Mouse (Mus musculus) hindbrain, embryonic 13.5 days (tissue): ENCODE data around the gene Vwf. TPM values are rescaled to one million over a fixed set of nuclear protein-coding genes. Genes with fewer than 3 reads are reported as not detected.

Source experiments
- ATAC-seq: fragments of 200-750 bp; cut with Nextera tagmentation; 2 replicates; pipeline ENCODE4 v1.8.0; 2017; ENCODE audit warnings: moderate TSS enrichment; ENCODE audit not compliant: low FRiP score
- H3K27ac ChIP-seq: fragments of 300-500 bp; sonication (generic); 2 replicates; pipeline ENCODE4 v1.5.1; 2015; ENCODE audit warnings: inconsistent platforms, mild to moderate bottlenecking, moderate library complexity
- H3K27me3 ChIP-seq: fragments of 300-500 bp; sonication (generic); 2 replicates; pipeline ENCODE4 v1.6.1; 2015; ENCODE audit warnings: mild to moderate bottlenecking, inconsistent platforms
- H3K36me3 ChIP-seq: fragments of 300-500 bp; sonication (generic); 2 replicates; pipeline ENCODE4 v1.6.1; 2015; ENCODE audit warnings: mild to moderate bottlenecking, inconsistent platforms
- H3K4me1 ChIP-seq: fragments of 300-500 bp; sonication (generic); replicated peaks from 2 replicates; pipeline ENCODE4 v1.6.1; 2015; ENCODE audit warnings: inconsistent platforms
- H3K4me2 ChIP-seq: fragments of 300-500 bp; sonication (generic); 2 replicates; pipeline ENCODE4 v1.6.1; 2015; ENCODE audit warnings: inconsistent platforms, mild to moderate bottlenecking, moderate library complexity
- H3K4me3 ChIP-seq: fragments of 300-500 bp; sonication (generic); 2 replicates; pipeline ENCODE4 v1.5.1; 2015; ENCODE audit warnings: mild to moderate bottlenecking, inconsistent platforms
- H3K9ac ChIP-seq: fragments of 300-500 bp; sonication (generic); 2 replicates; pipeline ENCODE4 v1.6.1; 2015; ENCODE audit warnings: mild to moderate bottlenecking, inconsistent platforms
- H3K9me3 ChIP-seq: fragments of 300-500 bp; sonication (generic); 2 replicates; pipeline ENCODE4 v1.6.1; 2016; ENCODE audit warnings: inconsistent platforms
- WGBS: fragments of 180-500 bp; shearing (Covaris S2); methylation state at CpG from one replicate; pipeline ENCODE4 v1.1.7; 2015; 5-methylcytosine and 5-hydroxymethylcytosine counted together
- polyA plus RNA-seq: library from polyadenylated mRNA; unstranded; fragments of >200 nt; fragmentation: Nextera tagmentation; extraction: Ambion mirVana; gene quantifications from 2 replicates; pipeline ENCODE4 v1.2.1, GENCODE M21; 2015

Gene Vwf
- polyA plus RNA-seq, 1 experiment from 2014 or later: 8.0 TPM

DNA sequence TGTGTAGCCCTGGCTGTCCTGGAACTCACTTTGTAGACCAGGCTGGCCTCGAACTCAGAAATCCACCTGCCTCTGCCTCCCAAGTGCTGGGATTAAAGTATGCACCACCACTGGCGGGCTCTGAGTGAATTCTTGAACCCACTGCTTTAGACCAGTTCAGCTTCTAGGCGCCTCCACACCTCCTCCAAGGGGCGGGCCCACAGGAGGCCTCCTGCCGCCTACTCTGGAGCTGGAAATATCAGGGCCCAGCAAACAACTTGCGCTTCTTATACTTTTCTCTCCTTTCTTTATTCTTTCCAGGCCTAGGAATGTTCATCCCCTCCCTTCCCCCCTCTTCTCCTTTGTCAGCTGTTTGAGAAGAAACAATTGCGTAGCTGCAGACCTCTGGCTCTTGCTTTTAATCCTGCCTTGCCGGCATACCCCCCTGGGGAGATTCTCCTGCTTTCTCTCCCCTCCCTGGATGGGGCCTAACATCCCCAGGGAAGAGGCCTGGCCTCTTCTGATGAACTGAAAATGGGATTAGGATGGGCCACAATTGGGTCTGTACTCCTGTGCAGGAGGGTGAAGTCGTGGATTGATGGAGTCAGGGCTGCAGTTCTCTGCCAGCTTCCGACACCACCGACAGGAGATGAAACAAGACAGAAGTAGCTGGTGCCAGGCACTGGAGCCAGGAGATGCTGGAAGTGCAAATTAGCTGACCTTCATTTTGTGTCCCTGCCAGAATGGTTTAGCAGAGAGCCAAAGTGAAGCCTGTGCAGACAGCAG is 31.5 kb downstream of the Vwf start:
- Histone ChIP-seq H3K36me3 (no peaks in the 10 kb centered on the region), H3K27ac (0 out of 2 replicates have a peak overlapping the region, but pooled peaks have one; percentile 52), H3K9ac (no peak overlapping the region), H3K27me3 (no peaks in the 10 kb centered on the region), H3K9me3 (no peaks in the 10 kb centered on the region), H3K4me3 (no peak overlapping the region), H3K4me2 (no peak overlapping the region), H3K4me1 (peaks cover 20% of the 10 kb centered on the region)
- WGBS: 27% methylated on average over 11 of the region's 11 CpGs
- ATAC-seq: peak; percentile 41

DNA sequence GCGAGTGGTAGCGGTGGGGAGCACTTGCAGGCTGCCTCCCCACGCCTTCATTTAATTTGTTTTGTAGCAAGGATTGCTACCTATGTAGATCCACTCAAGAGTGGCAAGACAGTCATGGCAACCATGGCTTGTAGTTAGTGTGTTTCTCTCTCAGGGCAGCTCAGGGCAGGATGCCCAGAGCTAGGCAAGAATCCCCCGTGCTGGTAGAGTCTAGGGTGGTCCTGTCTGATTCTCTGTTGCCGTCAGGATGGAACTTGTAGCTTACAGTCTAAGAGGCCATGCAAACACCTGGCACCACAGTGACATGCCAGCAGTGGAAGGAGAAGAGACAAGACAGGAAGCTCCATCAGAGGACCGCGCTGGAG is 32.1 kb downstream of the Vwf start:
- Histone ChIP-seq H3K4me1 (peaks cover 15% of the 10 kb centered on the region), H3K4me2 (no peak overlapping the region), H3K9ac (no peak overlapping the region), H3K27me3 (no peaks in the 10 kb centered on the region), H3K9me3 (no peaks in the 10 kb centered on the region), H3K36me3 (no peaks in the 10 kb centered on the region), H3K4me3 (no peak overlapping the region), H3K27ac (0 out of 2 replicates have a peak overlapping the region, but pooled peaks have one; percentile 52)
- 0 out of 2 replicates have a peak, but pooled peaks have one; percentile 4 for ATAC-seq
- WGBS: 64% methylated on average over 7 of the region's 7 CpGs

DNA sequence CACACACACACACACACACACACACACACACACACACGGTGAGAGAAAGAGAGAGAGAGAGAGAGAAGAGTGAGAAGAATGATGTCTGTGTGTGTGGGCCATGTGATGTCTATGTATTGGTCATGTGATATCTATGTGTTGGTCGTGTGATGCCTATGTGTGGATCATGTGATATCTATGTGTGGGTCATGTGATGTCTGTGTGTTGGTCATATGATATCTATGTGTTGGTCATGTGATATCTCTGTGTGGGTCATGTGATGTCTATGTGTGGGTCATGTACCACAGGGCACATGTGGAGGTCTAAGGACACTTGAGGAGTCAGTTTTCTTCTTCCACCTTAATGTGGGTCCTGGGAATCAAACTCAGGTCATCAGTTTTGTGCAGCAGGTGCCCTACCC is 33.3 kb downstream of the Vwf start:
- Histone ChIP-seq H3K27ac (no peak overlapping the region), H3K27me3 (no peaks in the 10 kb centered on the region), H3K9me3 (no peaks in the 10 kb centered on the region), H3K4me1 (peaks cover 12% of the 10 kb centered on the region), H3K4me2 (no peak overlapping the region), H3K36me3 (no peaks in the 10 kb centered on the region), H3K4me3 (no peak overlapping the region), H3K9ac (no peak overlapping the region)
- 92% methylated on average over 2 of the region's 2 CpGs for WGBS
- ATAC-seq: no peak

DNA sequence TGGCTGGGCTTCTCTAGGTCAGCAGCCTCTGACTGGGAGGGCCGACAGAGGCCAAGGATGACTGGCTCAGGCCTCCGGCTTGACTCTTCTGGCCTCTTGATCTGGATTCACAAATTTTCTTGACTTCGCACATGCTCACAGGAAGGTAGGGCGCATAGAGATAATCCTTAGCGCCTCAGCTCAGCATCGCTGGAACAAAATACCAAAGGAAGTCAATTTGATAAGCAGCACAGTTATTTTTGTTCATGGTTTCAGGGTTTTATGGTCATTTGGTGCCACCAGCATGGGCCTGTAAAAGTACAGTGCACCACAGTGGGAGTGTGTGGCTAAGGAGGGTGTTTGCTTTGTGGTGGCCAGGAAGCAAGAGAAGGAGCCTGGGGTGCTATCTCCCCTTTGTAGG is 37.1 kb downstream of the Vwf start:
- Histone ChIP-seq H3K36me3 (no peaks in the 10 kb centered on the region), H3K9me3 (no peaks in the 10 kb centered on the region), H3K4me3 (no peak overlapping the region), H3K4me2 (no peak overlapping the region), H3K27me3 (no peaks in the 10 kb centered on the region), H3K4me1 (peaks cover 17% of the 10 kb centered on the region), H3K9ac (no peak overlapping the region), H3K27ac (no peak overlapping the region)
- no peak for ATAC-seq
- 92% methylated on average over 6 of the region's 6 CpGs for WGBS

DNA sequence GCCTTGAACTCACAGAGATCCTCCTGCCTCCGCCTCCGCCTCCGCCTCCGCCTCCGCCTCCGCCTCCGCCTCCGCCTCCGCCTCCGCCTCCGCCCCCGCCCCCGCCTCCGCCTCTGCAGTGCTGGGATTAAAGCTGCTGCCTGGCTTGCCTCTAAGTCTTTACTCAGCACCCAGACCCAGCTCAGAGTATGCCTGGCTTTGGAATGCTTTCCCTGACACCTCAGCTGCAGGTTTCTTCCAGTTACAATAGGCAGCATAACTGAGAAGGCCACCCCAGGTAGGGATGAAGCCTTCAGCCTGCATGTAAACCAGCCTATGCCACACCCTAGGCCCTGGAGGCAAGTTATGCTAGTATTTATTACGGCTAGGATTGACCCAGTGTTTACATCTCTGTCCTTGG is 37.7 kb downstream of the Vwf start:
- no peaks in the 10 kb centered on the region for H3K36me3 ChIP-seq
- H3K9me3 ChIP-seq: no peaks in the 10 kb centered on the region
- H3K4me1 ChIP-seq: peaks cover 14% of the 10 kb centered on the region
- ATAC-seq: no peak
- H3K4me2 ChIP-seq: no peak overlapping the region
- WGBS: 97% methylated on average over 15 of the region's 15 CpGs
- no peak overlapping the region for H3K27ac ChIP-seq
- no peaks in the 10 kb centered on the region for H3K27me3 ChIP-seq
- H3K4me3 ChIP-seq: no peak overlapping the region
- no peak overlapping the region for H3K9ac ChIP-seq

DNA sequence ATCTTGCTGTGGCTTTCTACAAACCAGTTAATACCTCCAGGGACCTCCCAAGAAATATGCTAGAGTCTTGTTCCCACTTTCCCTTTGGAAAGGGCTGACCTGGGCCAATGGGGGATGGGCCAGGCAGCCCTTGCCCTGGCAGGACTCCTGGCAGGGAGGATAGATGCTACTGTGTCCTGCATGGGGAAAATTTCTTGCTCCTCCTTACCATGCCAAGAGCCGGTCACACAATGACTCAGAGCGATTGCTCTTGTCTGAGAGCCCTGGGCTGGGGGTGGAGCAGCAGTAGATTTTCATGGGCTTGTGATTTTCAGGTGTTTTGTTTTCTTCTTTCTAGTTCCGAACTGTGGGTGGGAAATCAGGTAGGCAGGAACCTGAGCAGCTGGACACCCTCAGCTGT is 39.0 kb downstream of the Vwf start:
- H3K36me3 ChIP-seq: no peaks in the 10 kb centered on the region
- H3K4me2 ChIP-seq: no peak overlapping the region
- ATAC-seq: peak; percentile 27; the same call in 1 of the 2 replicates
- no peaks in the 10 kb centered on the region for H3K27me3 ChIP-seq
- H3K9me3 ChIP-seq: no peaks in the 10 kb centered on the region
- H3K4me3 ChIP-seq: no peak overlapping the region
- 62% methylated on average over 3 of the region's 3 CpGs for WGBS
- H3K4me1 ChIP-seq: peaks cover 14% of the 10 kb centered on the region
- H3K9ac ChIP-seq: no peak overlapping the region
- H3K27ac ChIP-seq: no peak overlapping the region

DNA sequence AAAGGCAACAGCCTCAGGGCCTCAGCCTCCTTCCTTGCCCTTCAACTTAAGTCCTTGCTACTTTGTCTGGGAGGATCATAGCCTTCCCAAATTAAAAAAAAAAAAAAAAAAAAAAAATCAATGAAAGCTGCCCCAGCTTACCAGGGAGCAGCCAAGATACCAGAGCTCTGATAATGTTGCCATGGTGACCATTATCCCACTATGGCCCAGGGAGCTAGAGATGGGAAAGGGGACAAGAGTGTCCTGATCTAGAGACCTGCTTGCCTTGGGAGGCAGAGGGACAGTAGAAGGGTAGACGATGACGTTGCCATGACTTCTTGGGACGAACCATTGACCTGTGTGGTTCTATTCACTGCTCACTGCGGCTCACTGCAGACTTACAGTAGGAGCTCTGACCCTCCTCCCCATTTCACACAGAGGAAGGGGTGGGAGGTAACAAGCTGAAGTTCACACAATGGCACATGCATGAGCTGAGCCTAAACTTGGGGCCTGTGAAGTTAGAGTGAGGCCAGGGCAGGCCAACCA is 39.5 kb downstream of the Vwf start:
- WGBS: 61% methylated on average over 4 of the region's 4 CpGs
- Histone ChIP-seq H3K9ac (no peak overlapping the region), H3K27me3 (no peaks in the 10 kb centered on the region), H3K4me1 (peaks cover 14% of the 10 kb centered on the region), H3K36me3 (no peaks in the 10 kb centered on the region), H3K4me3 (no peak overlapping the region), H3K9me3 (no peaks in the 10 kb centered on the region), H3K27ac (no peak overlapping the region), H3K4me2 (no peak overlapping the region)
- ATAC-seq: peak; percentile 34; the same call in 1 of the 2 replicates

DNA sequence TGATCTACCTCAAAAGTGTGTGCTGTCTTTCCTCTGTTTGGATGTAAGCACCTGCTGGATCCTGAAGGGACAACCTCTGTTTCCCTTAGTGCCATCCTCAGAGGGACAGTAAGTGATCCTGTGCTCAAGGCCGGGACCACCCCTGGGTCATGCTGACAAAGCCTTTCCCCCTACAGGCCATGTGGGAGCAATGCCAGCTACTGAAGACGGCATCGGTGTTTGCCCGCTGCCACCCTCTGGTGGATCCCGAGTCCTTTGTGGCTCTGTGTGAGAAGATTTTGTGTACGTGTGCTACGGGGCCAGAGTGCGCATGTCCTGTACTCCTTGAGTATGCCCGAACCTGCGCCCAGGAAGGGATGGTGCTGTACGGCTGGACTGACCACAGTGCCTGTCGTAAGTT is 41.7 kb downstream of the Vwf start:
- no peaks in the 10 kb centered on the region for H3K36me3 ChIP-seq
- 91% methylated on average over 12 of the region's 12 CpGs for WGBS
- H3K9me3 ChIP-seq: no peaks in the 10 kb centered on the region
- no peak overlapping the region for H3K4me2 ChIP-seq
- no peaks in the 10 kb centered on the region for H3K27me3 ChIP-seq
- H3K9ac ChIP-seq: no peak overlapping the region
- no peak overlapping the region for H3K27ac ChIP-seq
- H3K4me3 ChIP-seq: no peak overlapping the region
- H3K4me1 ChIP-seq: peaks cover 14% of the 10 kb centered on the region
- no peak for ATAC-seq

DNA sequence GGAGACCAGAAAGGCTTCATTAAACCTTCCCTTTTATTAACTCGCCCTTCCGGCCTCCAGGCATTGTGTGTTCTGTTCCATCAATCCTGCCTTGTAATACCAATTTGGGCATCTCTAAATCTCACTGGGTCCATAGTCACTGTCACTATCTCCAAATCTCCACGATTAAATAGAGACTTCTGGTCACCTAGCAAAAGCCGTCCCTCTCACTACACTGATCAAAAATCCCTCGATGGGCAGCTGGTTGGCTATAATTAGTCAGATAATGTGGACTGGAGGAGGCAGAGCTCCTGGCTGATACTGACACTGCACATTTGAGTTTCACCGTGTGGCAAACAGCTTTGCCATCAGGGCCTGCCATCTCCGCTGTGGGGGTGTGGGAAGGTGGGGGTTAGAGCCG is 42.5 kb downstream of the Vwf start:
- 64% methylated on average over 8 of the region's 8 CpGs for whole genome bisulfite sequencing
- no peaks in the 10 kb centered on the region for H3K9me3 ChIP-seq
- H3K27ac ChIP-seq: no peak overlapping the region
- H3K4me2 ChIP-seq: no peak overlapping the region
- ATAC-seq: no peak
- H3K36me3 ChIP-seq: no peaks in the 10 kb centered on the region
- H3K4me1 ChIP-seq: peaks cover 14% of the 10 kb centered on the region
- H3K9ac ChIP-seq: no peak overlapping the region
- H3K4me3 ChIP-seq: no peak overlapping the region
- 0 out of 2 replicates have a peak, but pooled peaks cover 3% of the 10 kb centered on the region for H3K27me3 ChIP-seq

DNA sequence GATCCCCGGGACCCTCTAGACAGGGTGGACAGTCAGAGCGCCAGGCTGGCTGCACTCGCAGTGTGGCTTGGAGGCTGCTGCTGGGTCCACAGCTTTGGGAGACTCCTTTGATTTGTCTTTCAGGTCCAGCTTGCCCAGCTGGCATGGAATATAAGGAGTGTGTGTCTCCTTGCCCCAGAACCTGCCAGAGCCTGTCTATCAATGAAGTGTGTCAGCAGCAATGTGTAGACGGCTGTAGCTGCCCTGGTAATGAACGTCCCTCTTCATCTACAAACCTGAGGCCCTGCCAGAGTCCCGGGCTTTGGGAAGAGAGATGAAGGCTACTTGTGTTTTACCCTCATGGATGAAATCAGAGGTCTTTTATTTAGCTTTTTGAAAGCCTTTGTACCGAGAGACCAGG is 43.5 kb downstream of the Vwf start:
- no peak for ATAC-seq
- Histone ChIP-seq H3K9me3 (no peaks in the 10 kb centered on the region), H3K4me2 (no peak overlapping the region), H3K36me3 (no peaks in the 10 kb centered on the region), H3K4me1 (peaks cover 14% of the 10 kb centered on the region), H3K9ac (no peak overlapping the region), H3K4me3 (no peak overlapping the region), H3K27me3 (0 out of 2 replicates have a peak, but pooled peaks cover 3% of the 10 kb centered on the region), H3K27ac (no peak overlapping the region)
- 77% methylated on average over 7 of the region's 7 CpGs for WGBS

DNA sequence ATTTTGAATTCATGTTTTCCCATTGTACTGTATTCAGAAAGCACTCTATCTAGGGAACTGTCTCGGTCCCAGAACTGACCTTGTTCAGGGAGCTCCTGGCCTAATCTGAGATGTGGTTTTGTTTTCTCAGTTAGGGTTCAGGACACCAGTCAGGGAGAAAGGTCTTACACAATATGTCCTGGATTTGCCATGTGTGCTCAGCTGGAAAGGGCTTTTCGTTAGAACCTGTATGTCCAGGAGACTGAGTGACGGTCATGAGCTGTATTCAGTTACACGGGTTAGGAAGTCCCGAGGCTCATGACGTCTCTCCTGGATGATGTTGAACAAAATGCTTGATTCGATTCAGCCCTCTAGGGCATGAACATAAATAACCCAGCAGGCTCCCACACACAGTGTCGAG is 43.9 kb downstream of the Vwf start:
- H3K9ac ChIP-seq: no peak overlapping the region
- no peak for ATAC-seq
- H3K4me3 ChIP-seq: no peak overlapping the region
- 0 out of 2 replicates have a peak, but pooled peaks cover 3% of the 10 kb centered on the region for H3K27me3 ChIP-seq
- H3K4me1 ChIP-seq: peaks cover 10% of the 10 kb centered on the region
- 58% methylated on average over 8 of the region's 8 CpGs for WGBS
- no peaks in the 10 kb centered on the region for H3K9me3 ChIP-seq
- H3K36me3 ChIP-seq: no peaks in the 10 kb centered on the region
- H3K27ac ChIP-seq: no peak overlapping the region
- no peak overlapping the region for H3K4me2 ChIP-seq

DNA sequence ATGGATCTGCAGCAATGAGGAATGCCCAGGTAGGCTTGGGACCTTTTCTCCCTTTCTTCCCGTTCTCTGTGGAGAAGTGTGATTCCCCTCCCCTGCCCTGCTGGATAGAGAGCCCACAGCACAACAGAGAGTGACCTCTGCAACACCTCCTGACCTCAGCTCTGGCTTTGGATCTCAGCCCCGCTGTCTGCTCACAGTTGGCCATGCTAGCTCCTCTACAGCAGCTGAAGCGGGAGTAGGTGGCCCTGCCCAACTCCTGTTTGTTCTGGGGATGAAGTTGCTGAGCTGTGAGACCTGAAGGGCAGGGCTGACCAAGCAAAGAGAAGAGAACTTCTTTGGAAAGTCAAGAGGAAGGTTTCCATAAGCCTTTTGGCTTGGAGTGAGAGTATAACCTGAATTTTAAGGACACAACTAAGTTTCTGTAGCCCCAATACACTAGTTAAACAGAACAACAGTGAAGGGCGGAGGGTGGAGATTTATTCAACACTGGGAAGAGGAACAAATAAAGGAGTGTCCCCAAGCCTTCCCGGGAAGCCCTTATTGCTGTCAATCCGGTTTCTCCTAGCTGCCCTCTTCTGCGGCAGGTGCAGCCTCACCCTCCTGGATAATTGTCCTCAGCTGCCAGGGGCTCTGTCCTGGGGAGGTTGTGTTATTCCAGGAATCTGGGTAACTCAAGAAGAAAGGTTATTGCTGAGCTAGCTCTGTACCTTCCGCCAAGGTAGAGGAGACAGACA is 45.2 kb downstream of the Vwf start:
- no peak overlapping the region for H3K4me2 ChIP-seq
- H3K27me3 ChIP-seq: 0 out of 2 replicates have a peak, but pooled peaks cover 3% of the 10 kb centered on the region
- H3K9me3 ChIP-seq: no peaks in the 10 kb centered on the region
- no peak overlapping the region for H3K27ac ChIP-seq
- 69% methylated on average over 8 of the region's 8 CpGs for WGBS
- H3K36me3 ChIP-seq: no peaks in the 10 kb centered on the region
- H3K4me3 ChIP-seq: no peak overlapping the region
- no peak for ATAC-seq
- H3K9ac ChIP-seq: no peak overlapping the region
- H3K4me1 ChIP-seq: no peaks in the 10 kb centered on the region
